ENCODE assay signal across 14 mouse cellular contexts in genomic region chr14:46613748-46614147, GRCm38 (mm10).
"Had no signal": no experiment of that assay in that cellular context is flagged by ENCODE, and none has a peak within 500 bp of the region (broad histone marks: within the 10 kb centered on the region; RNA-seq: fewer than 3 reads in every experiment).

No protein-coding gene starts in this region.

- H3K4me2 ChIP-seq: limb, embryonic 13.5 days; lung, embryonic 15.5 days; neural tube, embryonic 15.5 days had no signal

- H3K9me3 ChIP-seq: lung, embryonic 15.5 days; neural tube, embryonic 15.5 days had no signal

- H3K27me3 ChIP-seq: lung, embryonic 15.5 days; neural tube, embryonic 15.5 days had no signal

- H3K9ac ChIP-seq: limb, embryonic 13.5 days; liver, embryonic 14.5 days; lung, embryonic 15.5 days; neural tube, embryonic 15.5 days had no signal

- H3K4me1 ChIP-seq: neural tube, embryonic 15.5 days had no signal

- ATAC-seq: intestine, embryonic 16.5 days had no signal

- H3K27ac ChIP-seq: kidney, postnatal 0 days; limb, embryonic 13.5 days; liver, embryonic 14.5 days; lung, embryonic 15.5 days; neural tube, embryonic 15.5 days; stomach, postnatal 0 days had no signal

- H3K4me3 ChIP-seq: limb, embryonic 13.5 days; lung, embryonic 15.5 days; myocyte; neural tube, embryonic 15.5 days had no signal

- DNase-seq: kidney, adult 8-10 months; kidney, postnatal 36 days; layer of hippocampus, adult 9-11 months; layer of hippocampus, postnatal 36 days; midbrain, embryonic 14.5 days; thymus, postnatal 4 days had no signal

- H3K36me3 ChIP-seq: limb, embryonic 13.5 days; lung, embryonic 15.5 days; neural tube, embryonic 15.5 days had no signal
